27 mouse cellular contexts compared by ENCODE assay signal in genomic region chr1:148823146-148823545, GRCm38 (mm10).
DNase-seq lines count a peak whose midpoint lies in the region; ATAC-seq and TF ChIP-seq lines count a peak whose summit lies in the region.
"Had no signal": no experiment of that assay in that cellular context is flagged by ENCODE, and none has a peak within 500 bp of the region (broad histone marks: within the 10 kb centered on the region; RNA-seq: fewer than 3 reads in every experiment).

No protein-coding gene starts in this region.

- H3K4me1 ChIP-seq in forebrain, embryonic 16.5 days (replicated peaks; ENCODE audit: control insufficient read depth, insufficient read depth, low read length), result no peaks in the 10 kb centered on the region
- H3K4me1 ChIP-seq in forebrain, embryonic 11.5 days (replicated peaks; ENCODE audit: control insufficient read depth, insufficient read depth, low read length), result no peaks in the 10 kb centered on the region
- no peaks in the 10 kb centered on the region for H3K4me1 ChIP-seq in liver, adult 2 months (ENCODE audit: control insufficient read depth, insufficient read depth, low read length)
- H3K4me1 ChIP-seq: heart, embryonic 12.5 days; hindbrain, embryonic 10.5 days; limb, embryonic 13.5 days; midbrain, embryonic 15.5 days; neural tube, embryonic 13.5 days; stomach, embryonic 15.5 days had no signal

- H3K27ac ChIP-seq in forebrain, embryonic 16.5 days (ENCODE audit: low read length), result no peak overlapping the region
- H3K27ac ChIP-seq in forebrain, embryonic 11.5 days (ENCODE audit: low read depth, low read length), result no peak overlapping the region
- H3K27ac ChIP-seq in liver, adult 2 months (replicated peaks; ENCODE audit: insufficient read depth, low read depth, low read length), result no peak overlapping the region
- H3K27ac ChIP-seq: hindbrain, embryonic 10.5 days; hindbrain, postnatal 0 days; limb, embryonic 13.5 days; liver, embryonic 14.5 days; midbrain, embryonic 15.5 days; neural tube, embryonic 13.5 days; stomach, embryonic 15.5 days had no signal

- H3K27me3 ChIP-seq in forebrain, embryonic 16.5 days (replicated peaks; ENCODE audit: control insufficient read depth, insufficient read depth, low read length), result no peaks in the 10 kb centered on the region
- no peaks in the 10 kb centered on the region for H3K27me3 ChIP-seq in forebrain, embryonic 11.5 days (ENCODE audit: control insufficient read depth, insufficient read depth, low read length)
- H3K27me3 ChIP-seq in liver, adult 2 months (ENCODE audit: control insufficient read depth, insufficient read depth, low read length), result no peaks in the 10 kb centered on the region
- H3K27me3 ChIP-seq: heart, embryonic 12.5 days; limb, embryonic 13.5 days; midbrain, embryonic 15.5 days; neural tube, embryonic 13.5 days; stomach, embryonic 15.5 days had no signal

- H3K4me2 ChIP-seq in forebrain, embryonic 16.5 days (ENCODE audit: low read length), result no peak overlapping the region
- H3K4me2 ChIP-seq in forebrain, embryonic 11.5 days (ENCODE audit: low read depth, low read length, severe bottlenecking), result no peak overlapping the region
- H3K4me2 ChIP-seq: heart, embryonic 12.5 days; limb, embryonic 13.5 days; lung, embryonic 14.5 days; midbrain, embryonic 15.5 days; neural tube, embryonic 13.5 days; stomach, embryonic 15.5 days had no signal

- H3K36me3 ChIP-seq in forebrain, embryonic 16.5 days (ENCODE audit: control insufficient read depth, insufficient read depth), result no peaks in the 10 kb centered on the region
- no peaks in the 10 kb centered on the region for H3K36me3 ChIP-seq in forebrain, embryonic 11.5 days (ENCODE audit: control insufficient read depth, insufficient read depth, low read length)
- H3K36me3 ChIP-seq in liver, adult 2 months (ENCODE audit: control insufficient read depth, insufficient read depth, low read length), result no peaks in the 10 kb centered on the region
- H3K36me3 ChIP-seq: heart, embryonic 12.5 days; hindbrain, embryonic 10.5 days; limb, embryonic 13.5 days; midbrain, embryonic 15.5 days; neural tube, embryonic 13.5 days; stomach, embryonic 15.5 days had no signal

- no peak for TF ChIP-seq POLR2A in liver, adult 2 months (IDR thresholded peaks at IDR 0.05; ENCODE audit: extremely low read depth, insufficient read depth, low read length)

- H3K9ac ChIP-seq in forebrain, embryonic 16.5 days (replicated peaks; ENCODE audit: low read depth, low read length), result no peak overlapping the region
- H3K9ac ChIP-seq in forebrain, embryonic 11.5 days (ENCODE audit: low read length), result no peak overlapping the region
- H3K9ac ChIP-seq in liver, adult 2 months (ENCODE audit: low read depth, low read length), result no peak overlapping the region
- H3K9ac ChIP-seq: heart, embryonic 12.5 days; limb, embryonic 13.5 days; liver, embryonic 14.5 days; lung, embryonic 14.5 days; midbrain, embryonic 15.5 days; neural tube, embryonic 13.5 days; stomach, embryonic 15.5 days had no signal

- ATAC-seq in forebrain, embryonic 16.5 days, result peak; percentile 49; the same call in 1 of the 2 replicates
- ATAC-seq in forebrain, embryonic 11.5 days (replicated peaks; ENCODE audit: low FRiP score), result no peak
- ATAC-seq: hindbrain, postnatal 0 days; intestine, embryonic 16.5 days; midbrain, embryonic 15.5 days had no signal

- WGBS in forebrain, embryonic 16.5 days, result 37% methylated on average over 3 of the region's 3 CpGs
- 54% methylated on average over 3 of the region's 3 CpGs for WGBS in forebrain, embryonic 11.5 days
- 63% methylated on average over 3 of the region's 3 CpGs for WGBS in liver, adult 2 months

- H3K79me2 ChIP-seq in liver, adult 2 months (ENCODE audit: control insufficient read depth, insufficient read depth, low read length), result no peaks in the 10 kb centered on the region

- no peak for DNase-seq in forebrain, embryonic 11.5 days (ENCODE audit: low spot score)
- DNase-seq in liver, adult 2 months (ENCODE audit: extremely low read depth, low read depth, low spot score), result peak; percentile 1
- no peak for DNase-seq in liver
- DNase-seq in Muller cell, postnatal 12 days (ENCODE audit: inconsistent ontology term), result peak; percentile 23
- no peak for DNase-seq in right cerebral cortex, postnatal 36 days (ENCODE audit: low spot score in 2 of 2)
- DNase-seq in ovary, adult 18-20 months (ENCODE audit: low spot score), result no peak
- DNase-seq: adrenal gland, adult 2 months; cerebellum, adult 2 months; cerebellum, postnatal 25 days; gastrocnemius, postnatal 25 days; heart, adult 18-20 months; heart, postnatal 10 days; layer of hippocampus, adult 9-11 months; lung, embryonic 14.5 days; right cerebral cortex, postnatal 4 days; thymus, postnatal 25 days had no signal

- TF ChIP-seq CTCF in liver, adult 2 months (IDR thresholded peaks at IDR 0.05; ENCODE audit: low read depth, low read length), result no peak

- no peaks in the 10 kb centered on the region for H3K9me3 ChIP-seq in forebrain, embryonic 16.5 days (ENCODE audit: control insufficient read depth, low read length)
- no peaks in the 10 kb centered on the region for H3K9me3 ChIP-seq in forebrain, embryonic 11.5 days (ENCODE audit: control insufficient read depth, low read length)
- H3K9me3 ChIP-seq: heart, embryonic 12.5 days; hindbrain, embryonic 10.5 days; limb, embryonic 13.5 days; midbrain, embryonic 15.5 days; neural tube, embryonic 13.5 days; stomach, embryonic 15.5 days had no signal

- no peak overlapping the region for H3K4me3 ChIP-seq in forebrain, embryonic 16.5 days (replicated peaks; ENCODE audit: low read length)
- no peak overlapping the region for H3K4me3 ChIP-seq in forebrain, embryonic 11.5 days (ENCODE audit: low read depth, low read length)
- H3K4me3 ChIP-seq in liver, adult 2 months (ENCODE audit: insufficient read depth, low read depth, low read length), result no peak overlapping the region
- H3K4me3 ChIP-seq: heart, embryonic 12.5 days; hindbrain, embryonic 10.5 days; limb, embryonic 13.5 days; midbrain, embryonic 15.5 days; myocyte; neural tube, embryonic 13.5 days; stomach, embryonic 15.5 days had no signal

Comparison
In these comparisons a context has a peak if more than half of its experiments do, and no peak if none do; other contexts are left out.
1. DNase-seq: peak in liver, adult 2 months (single experiment) and Muller cell, postnatal 12 days (single experiment); none in forebrain, embryonic 11.5 days (single experiment), liver (single experiment), right cerebral cortex, postnatal 36 days (0 of 2) and ovary, adult 18-20 months (single experiment).